Mouse (Mus musculus) frontal cortex, adult (tissue): Measurements from ENCODE around the gene Clmp.

ENCODE experiments used
- ATAC-seq: cut with Nextera tagmentation; 2 replicates; pipeline ENCODE4 v1.9.2; 2017; ENCODE audit warnings: mild to moderate bottlenecking, moderate library complexity, mixed read lengths; ENCODE audit not compliant: low TSS enrichment

Clmp gene

GRCm38 (mm10) chr9:40690511-40690910, 4.7 kb downstream of the Clmp start:
- no peak for ATAC-seq

- ATAC-seq, result no peak
Measured at GRCm38 (mm10) chr9:40693026-40693425, 7.3 kb downstream of the Clmp start.

GRCm38 (mm10) chr9:40693768-40694167, 8.0 kb downstream of the Clmp start:
- no peak for ATAC-seq

- ATAC-seq, result no peak
Measured at GRCm38 (mm10) chr9:40694284-40694683, 8.5 kb downstream of the Clmp start.

- no peak for ATAC-seq
Measured at GRCm38 (mm10) chr9:40696086-40696485, 10.3 kb downstream of the Clmp start.

GRCm38 (mm10) chr9:40699194-40699593, 13.4 kb downstream of the Clmp start:
- no peak; the same call in 1 of the 2 replicates for ATAC-seq

GRCm38 (mm10) chr9:40700253-40700652, 14.5 kb downstream of the Clmp start:
- no peak for ATAC-seq

GRCm38 (mm10) chr9:40704364-40705276, 18.9 kb downstream of the Clmp start:
- ATAC-seq, result no peak

GRCm38 (mm10) chr9:40708448-40709140, 22.8 kb downstream of the Clmp start:
- no peak; the same call in 1 of the 2 replicates for ATAC-seq

GRCm38 (mm10) chr9:40709141-40709537, 23.4 kb downstream of the Clmp start:
- ATAC-seq, result no peak

- peak; percentile 21; the same call in 1 of the 2 replicates for ATAC-seq
Measured at GRCm38 (mm10) chr9:40709587-40709986, 23.8 kb downstream of the Clmp start.

GRCm38 (mm10) chr9:40709991-40710390, 24.2 kb downstream of the Clmp start:
- peak; percentile 13; the same call in 1 of the 2 replicates for ATAC-seq

- ATAC-seq, result no peak
Measured at GRCm38 (mm10) chr9:40711654-40712053, 25.9 kb downstream of the Clmp start.

- peak; percentile 90 for ATAC-seq
Measured at GRCm38 (mm10) chr9:40717182-40717874, 31.6 kb downstream of the Clmp start.

- no peak for ATAC-seq
Measured at GRCm38 (mm10) chr9:40717875-40718185, 32.1 kb downstream of the Clmp start.

- no peak for ATAC-seq
Measured at GRCm38 (mm10) chr9:40720881-40721280, 35.1 kb downstream of the Clmp start.

- no peak for ATAC-seq
Measured at GRCm38 (mm10) chr9:40723311-40723772, 37.6 kb downstream of the Clmp start.

- ATAC-seq, result no peak
Measured at GRCm38 (mm10) chr9:40724978-40725377, 39.2 kb downstream of the Clmp start.

- ATAC-seq, result no peak
Measured at GRCm38 (mm10) chr9:40727140-40727823, 41.5 kb downstream of the Clmp start.

- no peak for ATAC-seq
Measured at GRCm38 (mm10) chr9:40727824-40728495, 42.2 kb downstream of the Clmp start.

GRCm38 (mm10) chr9:40730302-40730700, 44.5 kb downstream of the Clmp start:
- no peak for ATAC-seq
